Mouse (Mus musculus) stomach, embryonic 14.5 days (tissue): ENCODE results near the gene Thop1. TPM values are rescaled to one million over a fixed set of nuclear protein-coding genes. Genes with fewer than 3 reads are reported as not detected.
"Not testable (repeated sequence)": the region's sequence is repeated elsewhere in the genome, so short reads cannot be mapped to it uniquely, and the experiment has no call there.

ENCODE experiments used
- ATAC-seq: fragments of 200-750 bp; cut with Nextera tagmentation; 2 replicates; pipeline ENCODE4 v1.8.0; 2017; ENCODE audit warnings: low read depth, moderate TSS enrichment; ENCODE audit not compliant: insufficient number of reproducible peaks, insufficient read depth, low FRiP score
- H3K27ac ChIP-seq: fragments of 300-500 bp; sonication (generic); 2 replicates; pipeline ENCODE4 v1.5.1; 2014; ENCODE audit warnings: mild to moderate bottlenecking, low read length, moderate library complexity, mixed read lengths
- H3K27me3 ChIP-seq: fragments of 300-500 bp; sonication (generic); 2 replicates; pipeline ENCODE4 v1.6.1; 2014; ENCODE audit warnings: low read length, control low read depth, mixed read lengths; ENCODE audit not compliant: control insufficient read depth, insufficient read depth
- H3K36me3 ChIP-seq: fragments of 300-500 bp; sonication (generic); 2 replicates; pipeline ENCODE4 v1.6.1; 2014; ENCODE audit warnings: mild to moderate bottlenecking, control low read depth, low read length, moderate library complexity, mixed read lengths; ENCODE audit not compliant: control insufficient read depth, insufficient read depth
- H3K4me1 ChIP-seq: fragments of 300-500 bp; sonication (generic); 2 replicates; pipeline ENCODE4 v1.6.1; 2014; ENCODE audit warnings: low read length, control low read depth, mixed read lengths; ENCODE audit not compliant: control insufficient read depth, insufficient read depth
- H3K4me2 ChIP-seq: fragments of 300-500 bp; sonication (generic); replicated peaks from 2 replicates; pipeline ENCODE4 v1.6.1; 2014; ENCODE audit warnings: low read depth, low read length, control low read depth
- H3K4me3 ChIP-seq: fragments of 300-500 bp; sonication (generic); 2 replicates; pipeline ENCODE4 v1.5.1; 2014; ENCODE audit warnings: low read depth, low read length, control low read depth
- H3K9ac ChIP-seq: fragments of 300-500 bp; sonication (generic); replicated peaks from 2 replicates; pipeline ENCODE4 v1.6.1; 2014; ENCODE audit warnings: low read depth, mild to moderate bottlenecking, control low read depth, low read length, moderate library complexity, mixed read lengths
- H3K9me3 ChIP-seq: fragments of 300-500 bp; sonication (generic); 2 replicates; pipeline ENCODE4 v1.6.1; 2016; ENCODE audit warnings: low read depth, low read length, control low read depth; ENCODE audit not compliant: control insufficient read depth
- WGBS: fragments of 180-500 bp; shearing (Covaris S2); extraction: QIAGEN DNeasy Blood & Tissue Kit; methylation state at CpG from one replicate; pipeline ENCODE4 v1.1.7; 2014; 5-methylcytosine and 5-hydroxymethylcytosine counted together
- polyA plus RNA-seq: library from polyadenylated mRNA; unstranded; fragments of >200 nt; fragmentation: Nextera tagmentation; extraction: Ambion mirVana; gene quantifications from 2 replicates; pipeline ENCODE4 v1.2.1, GENCODE M21; 2014

Gene Thop1
- polyA plus RNA-seq, 1 experiment from 2014 or later: 39.9 TPM

DNA sequence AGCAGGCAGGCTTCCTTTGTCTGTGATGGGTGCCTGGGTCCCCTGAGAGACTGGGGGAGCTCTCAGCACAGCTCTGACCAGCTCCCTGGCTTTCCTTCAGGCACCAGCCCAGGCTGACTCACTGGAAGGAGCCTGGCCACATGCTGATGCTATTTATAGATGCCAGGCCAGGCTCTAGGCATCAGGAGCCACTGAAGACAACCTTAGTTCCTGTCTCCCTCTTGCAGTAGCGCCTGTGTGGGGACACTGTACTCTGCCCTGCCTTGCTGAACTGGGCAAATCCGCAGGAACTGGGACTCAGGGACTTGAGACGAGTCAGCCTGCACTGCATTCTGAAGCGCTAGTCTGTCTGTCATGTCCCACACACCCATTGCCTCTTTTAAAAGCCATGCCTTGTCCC lies 42.5 kb upstream of the Thop1 start:
- peaks cover 4% of the 10 kb centered on the region; the same call in 1 of the 2 replicates for H3K4me1 ChIP-seq
- no peak overlapping the region for H3K27ac ChIP-seq
- 75% methylated on average over 4 of the region's 4 CpGs for WGBS
- H3K4me2 ChIP-seq: no peak overlapping the region
- peaks cover 2% of the 10 kb centered on the region; the same call in 1 of the 2 replicates for H3K27me3 ChIP-seq
- H3K9me3 ChIP-seq: no peaks in the 10 kb centered on the region
- H3K4me3 ChIP-seq: no peak overlapping the region
- H3K36me3 ChIP-seq: peaks cover 9% of the 10 kb centered on the region; the same call in 1 of the 2 replicates
- H3K9ac ChIP-seq: no peak overlapping the region
- ATAC-seq: no peak

DNA sequence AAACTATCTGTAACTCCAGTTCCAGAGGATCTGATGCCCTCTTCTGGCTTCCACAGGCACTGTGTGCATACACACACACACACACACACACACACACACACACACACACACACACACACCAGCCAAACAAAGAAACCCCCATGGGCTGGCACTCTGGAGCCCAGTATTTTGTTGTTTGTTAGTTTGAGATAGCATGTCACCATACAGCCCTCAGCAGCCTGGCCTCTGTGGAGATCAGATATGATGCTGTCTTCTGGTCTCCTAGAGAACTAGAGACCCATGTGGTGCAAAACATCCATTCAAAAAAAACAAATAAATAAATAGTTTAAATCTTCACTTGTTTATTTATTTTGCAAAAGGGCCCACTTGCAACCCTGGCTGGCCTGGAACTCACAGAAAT lies 41.6 kb upstream of the Thop1 start:
- H3K27ac ChIP-seq: no peak overlapping the region
- H3K4me1 ChIP-seq: peaks cover 4% of the 10 kb centered on the region; the same call in 1 of the 2 replicates
- no peaks in the 10 kb centered on the region for H3K9me3 ChIP-seq
- no peak for ATAC-seq
- no peak overlapping the region for H3K4me2 ChIP-seq
- peaks cover 9% of the 10 kb centered on the region; the same call in 1 of the 2 replicates for H3K36me3 ChIP-seq
- no peak overlapping the region for H3K4me3 ChIP-seq
- H3K27me3 ChIP-seq: no peaks in the 10 kb centered on the region
- H3K9ac ChIP-seq: no peak overlapping the region

DNA sequence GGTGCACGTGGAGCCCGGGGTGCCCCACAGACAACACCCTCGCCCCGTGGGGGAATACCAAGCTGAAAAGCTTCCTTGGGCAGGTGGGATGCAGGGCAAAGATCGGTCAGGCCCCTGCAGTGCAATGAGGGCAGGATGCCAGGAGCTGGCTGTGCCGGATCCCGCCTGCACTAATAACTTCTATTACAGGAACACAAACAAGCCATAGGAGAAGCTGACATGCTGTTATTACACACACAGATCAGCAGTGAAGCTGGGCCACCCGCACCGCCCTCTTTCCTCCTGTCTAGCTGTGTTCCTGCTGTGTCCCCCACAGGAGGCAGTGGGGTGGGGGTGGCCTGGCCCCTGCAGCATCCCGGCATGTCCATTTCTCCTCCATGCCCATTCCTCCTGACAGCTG lies 40.8 kb upstream of the Thop1 start:
- H3K27me3 ChIP-seq: no peaks in the 10 kb centered on the region
- no peak overlapping the region for H3K4me2 ChIP-seq
- peaks cover 9% of the 10 kb centered on the region; the same call in 1 of the 2 replicates for H3K36me3 ChIP-seq
- peaks cover 4% of the 10 kb centered on the region; the same call in 1 of the 2 replicates for H3K4me1 ChIP-seq
- H3K4me3 ChIP-seq: no peak overlapping the region
- no peak overlapping the region for H3K9ac ChIP-seq
- no peak overlapping the region for H3K27ac ChIP-seq
- no peak for ATAC-seq
- no peaks in the 10 kb centered on the region for H3K9me3 ChIP-seq
- WGBS: 67% methylated on average over 10 of the region's 10 CpGs

DNA sequence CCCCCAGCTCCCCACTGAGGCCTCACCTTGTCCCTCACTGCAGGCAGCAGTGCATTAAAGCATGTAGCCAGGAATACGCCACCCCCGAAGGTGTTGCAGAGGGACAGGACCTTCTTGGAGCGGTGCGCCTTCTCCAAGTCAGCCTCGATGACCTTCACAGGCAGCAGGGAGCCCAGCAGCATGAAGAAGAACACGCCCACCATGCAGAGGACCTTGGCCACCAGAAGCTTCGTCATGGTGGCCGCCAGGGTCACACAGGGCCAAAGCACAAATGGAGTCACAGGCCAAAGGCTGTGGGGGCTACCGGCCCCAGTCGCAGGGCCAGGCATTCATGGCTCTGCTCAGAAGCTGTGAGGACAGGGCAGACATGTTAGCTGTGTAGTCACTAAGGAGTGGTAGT lies 36.2 kb upstream of the Thop1 start:
- Histone ChIP-seq H3K9me3 (no peaks in the 10 kb centered on the region), H3K27me3 (no peaks in the 10 kb centered on the region), H3K9ac (no peak overlapping the region), H3K36me3 (peaks cover 9% of the 10 kb centered on the region; the same call in 1 of the 2 replicates), H3K4me3 (no peak overlapping the region), H3K4me2 (no peak overlapping the region), H3K27ac (no peak overlapping the region), H3K4me1 (no peaks in the 10 kb centered on the region)
- 80% methylated on average over 10 of the region's 10 CpGs for WGBS
- ATAC-seq: no peak

DNA sequence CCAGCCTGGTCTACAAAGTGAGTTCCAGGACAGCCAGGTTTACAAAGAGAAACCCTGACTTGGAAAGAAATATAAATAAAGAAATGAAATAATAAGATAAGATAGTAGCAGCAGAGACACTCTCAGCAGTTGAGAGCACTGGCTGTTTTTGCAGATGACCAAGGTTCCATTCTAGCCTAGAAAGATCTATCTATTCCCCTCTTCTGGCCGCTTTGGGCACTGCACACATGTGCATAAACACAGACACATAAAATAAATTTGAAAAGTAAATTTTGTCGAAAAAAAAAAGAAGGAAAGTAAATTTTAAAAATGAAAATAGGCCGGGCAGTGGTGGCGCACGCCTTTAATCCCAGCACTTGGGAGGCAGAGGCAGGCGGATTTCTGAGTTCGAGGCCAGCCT lies 33.6 kb upstream of the Thop1 start:
- no peak overlapping the region for H3K4me2 ChIP-seq
- no peak overlapping the region for H3K9ac ChIP-seq
- WGBS: 70% methylated on average over 7 of the region's 7 CpGs
- no peak for ATAC-seq
- H3K4me1 ChIP-seq: no peaks in the 10 kb centered on the region
- no peaks in the 10 kb centered on the region for H3K27me3 ChIP-seq
- peaks cover 3% of the 10 kb centered on the region; the same call in 1 of the 2 replicates for H3K36me3 ChIP-seq
- H3K9me3 ChIP-seq: no peaks in the 10 kb centered on the region
- no peak overlapping the region for H3K4me3 ChIP-seq
- no peak overlapping the region for H3K27ac ChIP-seq

DNA sequence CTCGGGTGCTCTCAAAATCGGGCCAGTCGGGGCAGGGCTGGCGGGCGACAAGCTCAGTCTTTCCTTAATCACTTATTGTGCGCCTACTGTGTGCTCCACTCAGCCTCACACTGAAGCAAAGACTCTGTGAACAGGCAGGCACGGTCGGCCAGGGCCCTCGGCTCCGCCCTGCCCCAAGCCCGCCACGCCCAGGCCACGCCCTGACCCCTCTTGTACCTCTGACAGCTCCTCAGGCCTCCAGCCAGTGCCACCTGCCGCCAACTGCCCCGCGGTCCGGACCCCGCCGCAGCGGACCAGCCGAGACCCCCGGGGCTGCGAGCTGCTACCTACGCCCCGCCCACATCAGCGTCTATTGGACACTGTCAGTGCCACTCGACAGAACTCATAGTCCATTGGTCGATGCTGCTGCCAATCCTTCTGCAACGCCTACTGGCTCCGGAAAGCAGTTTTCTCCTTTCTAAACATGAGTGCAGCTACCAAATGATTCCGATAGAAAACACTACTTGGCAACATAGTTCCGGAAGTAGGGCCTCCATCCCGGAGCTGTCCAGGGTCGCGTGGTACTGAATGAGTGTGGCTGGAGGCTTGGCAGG lies 32.8 kb upstream of the Thop1 start, which contains the start of gene Slc39a3:
Gene Slc39a3, minus strand, starts transcription at position 439 of the 593 bp plus-strand sequence.
- Histone ChIP-seq H3K27ac (no peak within 1 kb of the TSS), H3K4me3 (peak within 1 kb of the TSS; percentile 80), H3K9me3 (no peaks in the 10 kb centered on the region), H3K4me2 (peak within 1 kb of the TSS; percentile 68), H3K9ac (peak within 1 kb of the TSS; percentile 47), H3K36me3 (no peaks in the 10 kb centered on the region; the same call in 1 of the 2 replicates), H3K4me1 (no peaks in the 10 kb centered on the region), H3K27me3 (no peaks in the 10 kb centered on the region)
- ATAC-seq: peak; percentile 98
- under 1% methylated on average over 35 of the region's 35 CpGs for WGBS

DNA sequence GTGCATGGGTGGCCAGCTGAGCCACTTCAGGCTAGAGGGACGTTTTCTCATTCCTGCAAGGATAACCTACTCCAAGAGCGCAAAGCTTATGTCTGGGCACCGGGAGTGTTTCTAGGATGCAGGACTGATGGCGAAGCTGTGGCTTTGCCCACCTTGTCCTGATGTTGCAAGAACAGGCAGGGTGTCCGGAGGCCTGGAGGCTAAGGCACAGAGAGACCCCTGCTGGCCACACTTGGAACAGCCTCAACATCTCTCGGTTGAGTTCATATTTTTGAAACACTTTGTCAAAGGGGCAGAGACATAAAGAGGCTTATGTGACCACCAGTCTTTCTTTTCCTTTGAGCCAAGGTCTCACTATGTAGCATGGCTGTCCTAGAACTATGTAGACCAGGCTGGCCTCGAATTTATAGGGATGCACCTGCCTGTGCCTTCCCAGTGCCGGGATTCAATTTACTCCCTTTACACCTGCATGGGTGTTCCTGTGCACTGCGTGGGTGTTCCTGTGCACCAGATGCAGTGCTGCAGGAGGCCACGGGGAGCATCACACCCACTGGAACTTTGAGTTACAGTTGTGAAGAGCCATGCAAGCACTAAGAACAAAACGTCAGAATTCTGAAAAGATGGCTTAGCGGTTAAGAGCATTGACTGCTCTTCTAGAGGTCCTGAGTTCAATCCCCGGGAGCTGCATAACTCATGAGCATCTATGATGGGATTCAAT lies 28.2 kb upstream of the Thop1 start:
- Histone ChIP-seq H3K27ac (no peak overlapping the region), H3K9ac (no peak overlapping the region), H3K36me3 (peaks cover 35% of the 10 kb centered on the region), H3K4me3 (no peak overlapping the region), H3K4me2 (no peak overlapping the region), H3K9me3 (no peaks in the 10 kb centered on the region), H3K27me3 (no peaks in the 10 kb centered on the region), H3K4me1 (no peaks in the 10 kb centered on the region)
- WGBS: 31% methylated on average over 13 of the region's 13 CpGs
- no peak for ATAC-seq

DNA sequence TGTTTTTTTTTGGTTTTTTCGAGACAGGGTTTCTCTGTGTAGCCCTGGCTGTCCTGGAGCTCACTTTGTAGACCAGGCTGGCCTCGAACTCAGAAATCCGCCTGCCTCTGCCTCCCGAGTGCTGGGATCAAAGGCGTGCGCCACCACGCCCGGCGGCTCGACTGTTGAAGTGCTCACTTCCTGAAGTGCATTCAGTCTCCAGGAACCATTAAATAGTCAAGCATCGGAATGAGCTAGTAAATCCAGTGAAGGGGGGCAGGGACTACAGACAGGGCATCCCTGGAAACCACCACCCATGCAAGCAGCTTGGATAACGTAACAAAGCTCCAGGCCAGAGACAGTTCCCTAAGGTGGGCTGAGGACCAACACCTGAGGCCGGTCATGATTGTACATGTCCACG lies 24.6 kb upstream of the Thop1 start:
- whole genome bisulfite sequencing: 88% methylated on average over 14 of the region's 14 CpGs
- H3K4me2 ChIP-seq, ATAC-seq, H3K9me3 ChIP-seq, H3K4me3 ChIP-seq, H3K4me1 ChIP-seq, H3K9ac ChIP-seq, H3K27me3 ChIP-seq, H3K27ac ChIP-seq: not testable (repeated sequence)
- peaks cover 70% of the 10 kb centered on the region for H3K36me3 ChIP-seq
